Mouse (Mus musculus): Measurements from ENCODE around the gene Dnajb3.

DNA sequence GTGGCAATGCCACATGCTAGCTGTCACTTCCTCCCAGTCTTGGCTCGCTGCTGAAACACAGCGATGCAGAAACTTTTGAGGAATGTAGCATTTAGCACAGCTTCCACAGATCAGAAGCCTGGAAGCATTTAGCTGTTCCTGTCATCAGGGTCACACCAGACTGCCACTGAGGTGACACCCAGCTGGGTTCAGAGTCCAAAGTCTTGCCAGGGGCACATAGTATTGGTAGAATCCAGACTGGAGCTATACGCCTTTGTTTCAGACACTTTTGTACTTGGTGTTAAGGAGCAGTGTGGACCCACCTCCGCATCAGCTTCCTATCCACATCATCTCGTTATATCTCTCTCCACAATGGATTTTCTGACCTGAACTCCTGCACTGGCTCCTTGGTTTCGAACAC, 48.0 kb upstream of the Dnajb3 start:
- TF ChIP-seq CTCF (IDR thresholded peaks at IDR 0.05; ENCODE audit: control insufficient read depth, insufficient read depth, low read length): no peak
- no peak for TF ChIP-seq POLR2A (IDR thresholded peaks at IDR 0.05; ENCODE audit: borderline replicate concordance, control insufficient read depth, low read depth, low read length)
